Mouse (Mus musculus) CH12.LX (cell line): ENCODE measurements around the gene Cdh23. TPM values are rescaled to one million over a fixed set of nuclear protein-coding genes. Genes with fewer than 3 reads are reported as not detected.
A peak's percentile ranks its signal among the peaks of the same experiment; 100 is the strongest.

Source experiments
- DNase-seq: peaks from one replicate; pipeline ENCODE4 v3.0.0-alpha.2; 2013; ENCODE audit errors: extremely low read depth
- H3K27ac ChIP-seq: 2 replicates; pipeline ENCODE4 v1.5.1; 2012; ENCODE audit warnings: low read depth, mild to moderate bottlenecking, control low read depth, moderate library complexity; ENCODE audit not compliant: insufficient read depth
- H3K27me3 ChIP-seq: replicated peaks from 2 replicates; pipeline ENCODE3; 2012; ENCODE audit warnings: inconsistent platforms
- H3K36me3 ChIP-seq, 2 experiments: replicated peaks in 1 of 2; 2 replicates each; pipeline versions ENCODE3 to v1.6.1; 2012; ENCODE audit warnings: inconsistent platforms in 1 of 2, low read length in 1 of 2, mild to moderate bottlenecking in 1 of 2, mixed read lengths in 1 of 2, moderate library complexity in 1 of 2; ENCODE audit not compliant: control insufficient read depth in 1 of 2, insufficient read depth in 1 of 2
- H3K4me1 ChIP-seq, 2 experiments: 2 replicates each; pipeline ENCODE4 v1.6.1; 2012; ENCODE audit warnings: inconsistent platforms in 1 of 2, moderate library complexity in 1 of 2; ENCODE audit not compliant: insufficient read depth in 2 of 2, control insufficient read depth in 1 of 2
- H3K4me2 ChIP-seq: 2 replicates; pipeline ENCODE4 v1.6.1; 2012; ENCODE audit warnings: low read depth, mild to moderate bottlenecking, control low read depth; ENCODE audit not compliant: poor library complexity, insufficient read depth, severe bottlenecking
- H3K4me3 ChIP-seq, 3 experiments: fragments of 150-350 bp in 1 of 3; sonication (generic) in 1 of 3; replicated peaks in 1 of 3; 2 replicates each; pipeline versions ENCODE3 to v1.5.1; 2011 to 2012; ENCODE audit warnings: low read depth in 2 of 3, low read length in 2 of 3, mild to moderate bottlenecking in 2 of 3, moderate library complexity in 2 of 3, control low read depth in 1 of 3, improper control_type of control experiment in 1 of 3, inconsistent platforms in 1 of 3, mixed read lengths in 1 of 3; ENCODE audit not compliant: poor library complexity in 1 of 3
- H3K79me2 ChIP-seq: replicated peaks from 2 replicates; pipeline ENCODE4 v1.6.1; 2012; ENCODE audit warnings: mild to moderate bottlenecking, moderate library complexity; ENCODE audit not compliant: control insufficient read depth, poor library complexity, insufficient read depth, severe bottlenecking; ENCODE audit errors: extremely low read depth
- H3K9ac ChIP-seq: 2 replicates; pipeline ENCODE4 v1.6.1; 2012; ENCODE audit warnings: low read depth, mild to moderate bottlenecking, control low read depth, moderate library complexity; ENCODE audit not compliant: insufficient read depth
- H3K9me3 ChIP-seq: replicated peaks from 2 replicates; pipeline ENCODE3; 2012; ENCODE audit warnings: low read length, inconsistent platforms, mixed read lengths
- CHD1 ChIP-seq: IDR thresholded peaks from 2 replicates; pipeline ENCODE4 v1.6.1; 2012; ENCODE audit warnings: low read depth, low read length, improper control_type of control experiment, inconsistent platforms
- CHD2 ChIP-seq: IDR thresholded peaks from 2 replicates; pipeline ENCODE4 v1.6.1; 2011; ENCODE audit warnings: low read length, improper control_type of control experiment
- CTCF ChIP-seq, 2 experiments: IDR thresholded peaks in 1 of 2; conservative IDR thresholded peaks in 1 of 2; 2 replicates each; pipeline ENCODE4 v1.5.1; 2011 to 2012; ENCODE audit warnings: low read depth in 2 of 2, low read length in 2 of 2, improper control_type of control experiment in 1 of 2, inconsistent platforms in 1 of 2, mild to moderate bottlenecking in 1 of 2, moderate library complexity in 1 of 2
- E2F4 ChIP-seq: IDR thresholded peaks from 2 replicates; pipeline ENCODE4 v1.6.1; 2011; ENCODE audit warnings: low read depth, low read length, improper control_type of control experiment; ENCODE audit not compliant: insufficient replicate concordance
- ELF1 ChIP-seq: IDR thresholded peaks from 2 replicates; pipeline ENCODE4 v1.6.1; 2014; ENCODE audit warnings: low read depth, mild to moderate bottlenecking, inconsistent platforms, low read length, improper control_type of control experiment
- ETS1 ChIP-seq: conservative IDR thresholded peaks from 2 replicates; pipeline ENCODE4 v1.6.1; 2012; ENCODE audit warnings: low read depth, mild to moderate bottlenecking, inconsistent platforms, low read length, improper control_type of control experiment, moderate library complexity
- IRF4 ChIP-seq: IDR thresholded peaks from 2 replicates; pipeline ENCODE4 v1.6.1; 2014; ENCODE audit warnings: low read depth, mild to moderate bottlenecking, inconsistent platforms, low read length, improper control_type of control experiment
- JUND ChIP-seq: conservative IDR thresholded peaks from 2 replicates; pipeline ENCODE4 v1.6.1; 2011; ENCODE audit warnings: low read depth, low read length, improper control_type of control experiment
- KAT2A ChIP-seq: IDR thresholded peaks from 2 replicates; pipeline ENCODE4 v1.6.1; 2012; ENCODE audit warnings: low read length, improper control_type of control experiment, inconsistent platforms; ENCODE audit not compliant: insufficient replicate concordance
- MAFK ChIP-seq: IDR thresholded peaks from 2 replicates; pipeline ENCODE4 v1.6.1; 2011; ENCODE audit warnings: low read length, improper control_type of control experiment; ENCODE audit not compliant: insufficient replicate concordance
- MAX ChIP-seq: IDR thresholded peaks from 2 replicates; pipeline ENCODE4 v1.6.1; 2011; ENCODE audit warnings: low read length, improper control_type of control experiment
- MAZ ChIP-seq: IDR thresholded peaks from 2 replicates; pipeline ENCODE4 v1.6.1; 2012; ENCODE audit warnings: low read depth, mild to moderate bottlenecking, inconsistent platforms, low read length, improper control_type of control experiment, moderate library complexity
- MXI1 ChIP-seq: IDR thresholded peaks from 2 replicates; pipeline ENCODE4 v1.6.1; 2011; ENCODE audit warnings: mild to moderate bottlenecking, low read depth, low read length, improper control_type of control experiment
- NELFE ChIP-seq: IDR thresholded peaks from 2 replicates; pipeline ENCODE4 v1.6.1; 2011; ENCODE audit warnings: low read depth, low read length, improper control_type of control experiment
- PAX5 ChIP-seq: IDR thresholded peaks from 2 replicates; pipeline ENCODE4 v1.6.1; 2012; ENCODE audit warnings: low read length, inconsistent platforms, mixed read lengths
- RAD21 ChIP-seq: IDR thresholded peaks from 2 replicates; pipeline ENCODE4 v1.6.1; 2011; ENCODE audit warnings: low read depth, mild to moderate bottlenecking, low read length, improper control_type of control experiment, moderate library complexity
- RCOR1 ChIP-seq: conservative IDR thresholded peaks from 2 replicates; pipeline ENCODE4 v1.6.1; 2012; ENCODE audit warnings: low read depth, mild to moderate bottlenecking, inconsistent platforms, low read length, improper control_type of control experiment
- SIN3A ChIP-seq: IDR thresholded peaks from 2 replicates; pipeline ENCODE4 v1.6.1; 2012; ENCODE audit warnings: low read length, improper control_type of control experiment, inconsistent platforms
- SMC3 ChIP-seq: IDR thresholded peaks from 2 replicates; pipeline ENCODE4 v1.6.1; 2011; ENCODE audit warnings: low read depth, low read length, improper control_type of control experiment
- TCF12 ChIP-seq: IDR thresholded peaks from 2 replicates; pipeline ENCODE4 v1.6.1; 2014; ENCODE audit warnings: low read depth, mild to moderate bottlenecking, inconsistent platforms, low read length, improper control_type of control experiment
- ZC3H11A ChIP-seq: IDR thresholded peaks from 2 replicates; pipeline ENCODE4 v1.6.1; 2012; ENCODE audit warnings: low read depth, mild to moderate bottlenecking, inconsistent platforms, low read length, improper control_type of control experiment
- ZKSCAN1 ChIP-seq: IDR thresholded peaks from 2 replicates; pipeline ENCODE4 v1.6.1; 2012; ENCODE audit warnings: low read depth, inconsistent platforms, low read length, improper control_type of control experiment, borderline replicate concordance
- ZMIZ1 ChIP-seq: IDR thresholded peaks from 2 replicates; pipeline ENCODE4 v1.6.1; 2012; ENCODE audit warnings: low read depth, mild to moderate bottlenecking, inconsistent platforms, low read length, improper control_type of control experiment
- ZNF384 ChIP-seq: IDR thresholded peaks from 2 replicates; pipeline ENCODE4 v1.6.1; 2012; ENCODE audit warnings: low read depth, low read length, improper control_type of control experiment, inconsistent platforms
- dilution Hi-C: fragments of 300-500 bp; cut with MboI; formaldehyde crosslinking; loops from 2 replicates; pipeline ENCODE4 v1.14.3; 2020; ENCODE audit warnings: low sequenced_read_pairs; ENCODE audit not compliant: extremely low pct_unique_long_range_greater_than_20kb, extremely low pct_ligation_motif_present
- in situ Hi-C: fragments of 300-500 bp; cut with MboI; formaldehyde crosslinking; loops from 3 replicates; pipeline ENCODE4 v1.14.3; 2019; ENCODE audit warnings: low sequenced_read_pairs, low pct_ligation_motif_present, low pct_unique_long_range_greater_than_20kb, mixed read lengths
- polyA plus RNA-seq: library from polyadenylated mRNA; unstranded; fragments of >175 nt; gene quantifications from 2 replicates; pipeline ENCODE4 v1.2.1, GENCODE M21; 2012; ENCODE audit warnings: low read depth; ENCODE audit not compliant: insufficient read length
- total RNA-seq, 2 experiments: library from RNA; depleted of rRNA; stranded (reverse); fragments of 300-350 nt in 1 of 2; fragments of >200 nt in 1 of 2; gene quantifications; 2 replicates each; pipeline ENCODE4 v1.2.3; 2012 to 2014

The Cdh23 gene
- total and polyA plus RNA-seq, 3 experiments: 0.20 to 0.73 (median 0.30) TPM

- dilution Hi-C loops: no loop called here
- in situ Hi-C loops: loop anchor here (5.0 to 10.0 kb wide), 3 partner anchors 111 to 339 kb away; partner anchors contain the start of gene Slc29a3
- TF ChIP-seq E2F4 (no peak), ELF1 (0 out of 2 replicates have a peak, but pooled peaks have one; percentile 43), ZNF384 (no peak)
- Histone ChIP-seq H3K27me3 (peaks cover 18% of the 10 kb centered on the region), H3K27ac (no peak overlapping the region), H3K79me2 (no peaks in the 10 kb centered on the region), H3K9me3 (no peaks in the 10 kb centered on the region), H3K4me3 (no peak overlapping the region), H3K4me2 (no peak overlapping the region), H3K9ac (no peak overlapping the region), H3K36me3 (no peaks in the 10 kb centered on the region), H3K4me1 (peaks cover 6 to 33% of the 10 kb centered on the region in 2 experiments)
- peak; percentile 70 for DNase-seq
Measured at GRCm38 (mm10) chr10:60413756-60414155, 282.5 kb downstream of the Cdh23 start.

- dilution Hi-C loops (no loop called here), in situ Hi-C loops (loop anchor here (5.0 to 10.0 kb wide), 3 partner anchors 113 to 341 kb away; partner anchors contain the start of gene Slc29a3)
- no peaks in the 10 kb centered on the region for H3K9me3 ChIP-seq
- H3K79me2 ChIP-seq: no peaks in the 10 kb centered on the region
- DNase-seq: no peak
- H3K36me3 ChIP-seq: no peaks in the 10 kb centered on the region
- H3K4me1 ChIP-seq: peaks cover 6 to 31% of the 10 kb centered on the region in 2 experiments
- peaks cover 22% of the 10 kb centered on the region for H3K27me3 ChIP-seq
- no peak overlapping the region for H3K27ac ChIP-seq
- H3K4me3 ChIP-seq: no peak overlapping the region
- H3K4me2 ChIP-seq: no peak overlapping the region
- H3K9ac ChIP-seq: no peak overlapping the region
- TF ChIP-seq ZKSCAN1 (no peak), CTCF (conservative IDR thresholded peaks at IDR 0.05 in 1 of 2, IDR thresholded peaks at IDR 0.05 in 1 of 2; ENCODE audit: low read depth in 2 of 2, low read length in 2 of 2) (peak in 1 of 2 experiments; percentile 60; a peak in 2 of 4 replicates), RAD21 (peak; percentile 43), SMC3 (peak; percentile 61), CHD2 (no peak)
Measured at GRCm38 (mm10) chr10:60411794-60412193, 284.5 kb downstream of the Cdh23 start.

- in situ Hi-C loops (no loop called here), dilution Hi-C loops (no loop called here)
- Histone ChIP-seq H3K4me1 (peaks cover 0 to 9% of the 10 kb centered on the region in 2 experiments; a peak in 2 of 4 replicates), H3K36me3 (no peaks in the 10 kb centered on the region), H3K27me3 (peaks cover 29% of the 10 kb centered on the region), H3K27ac (no peak overlapping the region), H3K9me3 (no peaks in the 10 kb centered on the region), H3K9ac (no peak overlapping the region), H3K4me2 (no peak overlapping the region), H3K4me3 (no peak overlapping the region), H3K79me2 (no peaks in the 10 kb centered on the region)
- peak; percentile 64 for DNase-seq
- TF ChIP-seq SIN3A (no peak), NELFE (no peak; the same call in 1 of the 2 replicates), MAX (no peak), MAZ (no peak), ZC3H11A (peak; percentile 76), CTCF (conservative IDR thresholded peaks at IDR 0.05 in 1 of 2, IDR thresholded peaks at IDR 0.05 in 1 of 2; ENCODE audit: low read depth in 2 of 2, low read length in 2 of 2) (peak; percentile 94 to 99), SMC3 (peak; percentile 95), RAD21 (peak; percentile 94), JUND (no peak), IRF4 (peak; percentile 27; the same call in 1 of the 2 replicates), MXI1 (no peak), ZKSCAN1 (no peak), CHD1 (no peak), TCF12 (no peak), RCOR1 (no peak), ZMIZ1 (no peak), MAFK (no peak), PAX5 (no peak), ETS1 (no peak), KAT2A (no peak)
Measured at GRCm38 (mm10) chr10:60407831-60408230, 288.5 kb downstream of the Cdh23 start.
